Mouse (Mus musculus) embryonic facial prominence, embryonic 13.5 days (tissue): ENCODE measurements at regions not wholly inside any gene's neighbourhood (a gene's known extent, or its start where the extent isn't known, plus 50 kb on each side); places are given as distances from the start of the nearest gene placed in this dataset.

Source experiments
- ATAC-seq: fragments of 200-750 bp; cut with Nextera tagmentation; 2 replicates; pipeline ENCODE4 v1.8.0; 2017; ENCODE audit warnings: low read depth; ENCODE audit not compliant: insufficient number of reproducible peaks, insufficient read depth, low FRiP score, low TSS enrichment
- H3K27ac ChIP-seq: fragments of 300-500 bp; sonication (generic); 2 replicates; pipeline ENCODE4 v1.5.1; 2015; ENCODE audit warnings: moderate library complexity, mild to moderate bottlenecking, inconsistent platforms
- H3K27me3 ChIP-seq: fragments of 300-500 bp; sonication (generic); 2 replicates; pipeline ENCODE4 v1.6.1; 2015; ENCODE audit warnings: mild to moderate bottlenecking, inconsistent platforms
- H3K36me3 ChIP-seq: fragments of 300-500 bp; sonication (generic); 2 replicates; pipeline ENCODE4 v1.6.1; 2015; ENCODE audit warnings: mild to moderate bottlenecking, inconsistent platforms
- H3K4me1 ChIP-seq: fragments of 300-500 bp; sonication (generic); 2 replicates; pipeline ENCODE4 v1.6.1; 2015; ENCODE audit warnings: inconsistent platforms
- H3K4me2 ChIP-seq: fragments of 300-500 bp; sonication (generic); 2 replicates; pipeline ENCODE4 v1.6.1; 2015; ENCODE audit warnings: moderate library complexity, mild to moderate bottlenecking, inconsistent platforms
- H3K4me3 ChIP-seq: fragments of 300-500 bp; sonication (generic); 2 replicates; pipeline ENCODE4 v1.5.1; 2015; ENCODE audit warnings: mild to moderate bottlenecking, inconsistent platforms
- H3K9ac ChIP-seq: fragments of 300-500 bp; sonication (generic); 2 replicates; pipeline ENCODE4 v1.6.1; 2015; ENCODE audit warnings: mild to moderate bottlenecking, inconsistent platforms
- H3K9me3 ChIP-seq: fragments of 300-500 bp; sonication (generic); 2 replicates; pipeline ENCODE4 v1.6.1; 2016; ENCODE audit warnings: inconsistent platforms
- WGBS: fragments of 180-500 bp; shearing (Covaris S2); methylation state at CpG from one replicate; pipeline ENCODE4 v1.1.7; 2015; ENCODE audit warnings: mixed read lengths; 5-methylcytosine and 5-hydroxymethylcytosine counted together

DNA sequence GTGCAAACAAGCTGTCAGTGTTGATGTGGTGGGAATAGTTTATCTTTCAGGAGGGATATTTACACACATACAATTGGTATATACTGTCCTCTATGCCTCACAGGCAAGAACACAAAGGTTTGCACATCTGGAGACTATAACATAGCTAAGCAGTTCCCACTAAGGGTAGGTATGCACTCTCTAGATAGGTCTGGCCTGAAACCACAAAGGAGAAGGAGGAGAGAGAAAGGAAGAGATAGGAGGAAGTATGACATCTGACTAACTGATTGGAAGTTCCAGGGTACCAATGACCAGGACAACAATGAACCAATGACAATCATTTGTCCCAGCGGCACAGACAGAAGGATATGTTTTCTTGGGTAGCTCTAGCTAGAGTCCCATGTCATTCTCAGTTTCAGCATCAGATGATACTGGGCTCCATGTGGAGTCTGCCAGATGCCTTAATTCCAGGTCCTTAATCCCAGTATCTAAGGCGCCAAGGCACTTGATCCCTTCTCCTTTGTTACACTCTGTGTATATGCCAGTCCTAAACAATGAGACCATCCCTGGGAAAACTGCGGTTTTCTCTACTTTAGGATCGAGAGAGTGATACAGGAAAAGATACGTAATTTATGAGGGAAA lies 168.5 kb downstream of the Cd83 start:
- Histone ChIP-seq H3K9me3 (no peaks in the 10 kb centered on the region), H3K9ac (no peak overlapping the region), H3K27me3 (no peaks in the 10 kb centered on the region; the same call in 1 of the 2 replicates), H3K36me3 (no peaks in the 10 kb centered on the region), H3K4me1 (no peaks in the 10 kb centered on the region; the same call in 1 of the 2 replicates), H3K4me3 (no peak overlapping the region), H3K4me2 (no peak overlapping the region), H3K27ac (no peak overlapping the region)
- ATAC-seq: no peak
- 85% methylated on average over 5 of the region's 5 CpGs for WGBS

DNA sequence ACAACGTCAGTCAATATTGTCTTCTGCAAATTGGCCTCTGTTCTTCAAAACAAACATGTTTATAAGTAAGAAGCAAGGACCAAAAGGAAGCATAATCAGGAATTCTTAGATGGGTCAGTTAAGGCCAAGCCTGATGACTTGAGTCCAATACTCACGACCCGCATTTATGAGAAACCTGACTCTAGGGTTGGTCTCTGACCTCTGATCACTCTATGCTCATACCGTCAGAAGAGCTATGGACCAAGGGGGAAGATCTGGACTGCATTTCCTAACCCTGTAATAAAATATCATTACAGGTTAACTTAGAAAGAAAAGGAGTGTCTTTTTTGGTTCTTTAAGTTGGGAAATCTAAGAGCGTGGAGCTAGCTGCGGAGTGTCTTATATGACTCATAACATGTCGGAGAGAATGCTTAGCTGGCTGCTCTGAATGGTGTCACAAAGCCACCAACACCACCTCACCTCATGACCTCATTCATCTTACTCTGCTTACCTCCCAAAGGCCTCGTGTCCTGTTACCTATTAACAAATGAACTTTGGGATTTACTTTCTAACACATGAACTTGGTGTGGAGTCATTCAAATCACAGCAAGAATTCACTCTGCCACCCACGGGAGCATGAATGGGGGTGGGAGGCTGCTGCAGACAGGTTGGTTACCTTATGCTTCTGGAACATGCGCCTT lies 170.3 kb downstream of the Cd83 start:
- H3K4me3 ChIP-seq: no peak overlapping the region
- no peaks in the 10 kb centered on the region for H3K9me3 ChIP-seq

DNA sequence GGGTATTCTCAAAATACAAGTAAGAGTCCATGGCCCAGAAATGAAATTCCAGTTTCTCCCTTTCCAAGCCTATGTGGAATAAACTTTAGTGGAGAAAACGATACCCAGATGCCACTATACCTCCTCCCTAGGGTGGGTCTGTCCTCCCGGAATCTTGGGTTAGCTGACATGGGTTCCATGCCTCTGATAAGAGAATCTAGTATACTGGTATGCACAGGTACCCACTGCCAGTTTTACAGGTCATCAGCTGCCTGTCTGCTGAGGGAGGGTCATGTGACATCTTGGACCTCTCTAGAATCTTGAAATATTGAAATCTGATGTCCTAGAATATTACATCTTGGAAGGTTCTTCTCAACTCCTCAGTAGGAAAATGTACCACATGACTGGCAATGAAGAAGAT lies 172.5 kb downstream of the Cd83 start:
- ATAC-seq: no peak
- WGBS: 76% methylated on average over 2 of the region's 2 CpGs
- H3K27ac ChIP-seq: no peak overlapping the region

More for the DNA sequence above, 170.3 kb downstream of the Cd83 start:
- H3K4me1 ChIP-seq: peaks cover 17% of the 10 kb centered on the region
- no peak for ATAC-seq
- H3K27me3 ChIP-seq: no peaks in the 10 kb centered on the region; the same call in 1 of the 2 replicates
- no peaks in the 10 kb centered on the region for H3K36me3 ChIP-seq
- H3K27ac ChIP-seq: no peak overlapping the region
- 76% methylated on average over 10 of the region's 10 CpGs for WGBS
- no peak overlapping the region for H3K9ac ChIP-seq
- H3K4me2 ChIP-seq: no peak overlapping the region

DNA sequence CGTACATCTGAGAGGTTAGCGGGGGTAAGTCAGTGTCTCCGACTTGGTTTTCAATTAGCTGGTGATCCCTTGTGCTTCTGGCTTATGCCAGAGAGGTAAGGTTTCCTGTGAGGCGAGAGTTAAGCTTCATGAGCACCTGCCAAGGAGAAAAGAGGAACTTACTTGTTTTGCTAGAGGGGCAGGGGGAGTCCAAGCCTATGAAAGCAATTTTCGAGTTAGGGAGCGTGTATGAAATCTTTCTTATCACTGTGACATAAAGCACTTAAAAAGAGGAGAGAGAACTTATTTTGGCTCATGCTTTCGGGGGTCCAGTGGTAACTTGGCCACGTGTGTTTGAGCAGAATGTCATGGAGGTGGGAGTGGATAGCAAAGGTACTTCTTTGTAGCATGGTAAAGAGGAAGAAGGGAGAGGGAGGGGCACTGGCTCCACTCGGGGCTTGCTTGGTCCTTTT lies 174.6 kb downstream of the Cd83 start:
- Histone ChIP-seq H3K4me3 (no peak overlapping the region), H3K9ac (no peak overlapping the region), H3K27ac (no peak overlapping the region), H3K4me1 (peaks cover 28% of the 10 kb centered on the region), H3K9me3 (no peaks in the 10 kb centered on the region), H3K27me3 (no peaks in the 10 kb centered on the region; the same call in 1 of the 2 replicates), H3K4me2 (no peak overlapping the region), H3K36me3 (no peaks in the 10 kb centered on the region)
- 55% methylated on average over 9 of the region's 9 CpGs for WGBS
- no peak for ATAC-seq

More for the DNA sequence above, 172.5 kb downstream of the Cd83 start:
- no peaks in the 10 kb centered on the region; the same call in 1 of the 2 replicates for H3K27me3 ChIP-seq
- no peaks in the 10 kb centered on the region for H3K36me3 ChIP-seq
- no peaks in the 10 kb centered on the region for H3K9me3 ChIP-seq
- H3K4me3 ChIP-seq: no peak overlapping the region
- no peak overlapping the region for H3K9ac ChIP-seq
- H3K4me2 ChIP-seq: no peak overlapping the region
- peaks cover 28% of the 10 kb centered on the region for H3K4me1 ChIP-seq

DNA sequence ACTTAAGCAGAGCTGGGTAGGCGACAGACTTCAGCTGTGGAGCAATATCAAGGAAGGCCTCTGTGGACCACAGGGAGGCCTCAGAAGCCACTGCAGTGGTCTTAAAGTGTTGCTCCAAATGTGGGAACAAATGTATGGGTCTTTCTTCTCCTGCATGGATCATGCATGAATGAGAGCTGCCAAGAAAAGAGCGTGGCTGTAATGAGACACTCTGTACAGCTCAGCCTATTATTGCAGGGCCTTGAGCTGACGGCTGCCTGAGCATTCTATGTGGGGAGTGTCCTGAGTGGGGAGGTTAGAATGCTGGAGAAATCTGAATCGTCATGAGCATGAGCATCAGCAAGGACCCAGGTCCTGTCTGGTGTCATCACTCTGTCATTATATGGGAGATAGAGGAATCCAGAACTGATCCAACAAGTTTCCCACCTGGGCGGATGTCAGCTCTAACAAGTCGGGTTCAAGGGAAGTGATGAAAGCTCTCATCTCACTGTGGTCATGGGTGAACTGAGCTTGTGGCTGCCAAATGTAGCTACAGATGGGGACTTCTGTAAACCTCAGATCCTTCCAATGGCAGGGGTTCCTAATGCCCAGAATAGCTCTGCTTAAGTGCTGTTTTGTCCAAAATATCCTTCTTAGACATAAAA lies 176.6 kb downstream of the Cd83 start:
- H3K27ac ChIP-seq: no peak overlapping the region
- no peak for ATAC-seq
- H3K4me3 ChIP-seq: no peak overlapping the region
- no peaks in the 10 kb centered on the region for H3K36me3 ChIP-seq
- H3K9me3 ChIP-seq: no peaks in the 10 kb centered on the region
- no peak overlapping the region for H3K9ac ChIP-seq
- WGBS: 61% methylated on average over 6 of the region's 6 CpGs
- peaks cover 28% of the 10 kb centered on the region for H3K4me1 ChIP-seq
- H3K27me3 ChIP-seq: no peaks in the 10 kb centered on the region; the same call in 1 of the 2 replicates
- H3K4me2 ChIP-seq: no peak overlapping the region

DNA sequence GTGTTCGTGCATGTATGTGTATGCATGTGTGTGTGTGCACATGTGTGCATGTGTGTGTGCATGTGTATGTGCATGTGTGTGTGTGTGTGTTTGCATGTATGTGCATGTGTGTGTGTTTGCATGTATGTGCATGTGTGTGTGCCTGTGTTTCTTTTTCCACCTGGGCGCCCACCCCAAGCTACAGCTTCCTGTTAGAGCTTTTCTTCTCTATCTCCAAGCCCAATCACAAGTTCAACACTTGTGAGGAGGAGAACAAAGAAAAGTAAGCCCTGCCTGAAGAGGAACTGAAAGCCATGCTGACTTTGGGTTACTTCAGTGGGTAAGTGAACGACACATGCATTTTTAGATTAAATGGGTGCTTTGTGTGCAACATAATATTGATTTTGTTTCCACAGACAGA lies 177.4 kb downstream of the Cd83 start:
- no peaks in the 10 kb centered on the region for H3K36me3 ChIP-seq
- no peak overlapping the region for H3K4me3 ChIP-seq
- H3K9ac ChIP-seq: no peak overlapping the region
- no peak overlapping the region for H3K27ac ChIP-seq
- 71% methylated on average over 3 of the region's 3 CpGs for WGBS
- H3K9me3 ChIP-seq: no peaks in the 10 kb centered on the region
- no peak for ATAC-seq
- no peaks in the 10 kb centered on the region; the same call in 1 of the 2 replicates for H3K27me3 ChIP-seq
- no peak overlapping the region for H3K4me2 ChIP-seq
- H3K4me1 ChIP-seq: peaks cover 28% of the 10 kb centered on the region

DNA sequence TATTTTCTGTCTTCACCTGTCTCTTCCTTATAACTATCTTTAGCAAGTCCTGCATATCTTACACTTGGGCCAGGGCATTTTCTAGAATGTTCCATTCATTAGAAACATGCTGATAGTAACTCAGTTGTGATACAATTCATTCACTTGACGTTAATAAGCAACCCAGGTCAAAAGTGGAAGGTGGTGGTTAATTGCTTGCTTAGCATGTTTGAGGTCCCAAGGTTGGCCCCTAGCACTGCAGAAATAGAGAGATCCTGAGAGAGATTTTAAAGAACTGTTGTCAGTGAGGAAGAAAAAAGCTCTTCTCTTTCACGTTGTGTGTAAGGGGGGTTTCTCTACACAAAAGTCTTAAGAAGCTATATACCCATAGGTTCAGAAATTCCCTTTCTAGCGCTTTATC lies 178.7 kb downstream of the Cd83 start:
- no peaks in the 10 kb centered on the region for H3K36me3 ChIP-seq
- no peak overlapping the region for H3K4me3 ChIP-seq
- WGBS: 84% methylated on average over 3 of the region's 3 CpGs
- H3K9ac ChIP-seq: no peak overlapping the region
- no peak overlapping the region for H3K27ac ChIP-seq
- no peak overlapping the region for H3K4me2 ChIP-seq
- no peaks in the 10 kb centered on the region for H3K27me3 ChIP-seq
- no peaks in the 10 kb centered on the region for H3K9me3 ChIP-seq
- ATAC-seq: no peak
- H3K4me1 ChIP-seq: peaks cover 26% of the 10 kb centered on the region

DNA sequence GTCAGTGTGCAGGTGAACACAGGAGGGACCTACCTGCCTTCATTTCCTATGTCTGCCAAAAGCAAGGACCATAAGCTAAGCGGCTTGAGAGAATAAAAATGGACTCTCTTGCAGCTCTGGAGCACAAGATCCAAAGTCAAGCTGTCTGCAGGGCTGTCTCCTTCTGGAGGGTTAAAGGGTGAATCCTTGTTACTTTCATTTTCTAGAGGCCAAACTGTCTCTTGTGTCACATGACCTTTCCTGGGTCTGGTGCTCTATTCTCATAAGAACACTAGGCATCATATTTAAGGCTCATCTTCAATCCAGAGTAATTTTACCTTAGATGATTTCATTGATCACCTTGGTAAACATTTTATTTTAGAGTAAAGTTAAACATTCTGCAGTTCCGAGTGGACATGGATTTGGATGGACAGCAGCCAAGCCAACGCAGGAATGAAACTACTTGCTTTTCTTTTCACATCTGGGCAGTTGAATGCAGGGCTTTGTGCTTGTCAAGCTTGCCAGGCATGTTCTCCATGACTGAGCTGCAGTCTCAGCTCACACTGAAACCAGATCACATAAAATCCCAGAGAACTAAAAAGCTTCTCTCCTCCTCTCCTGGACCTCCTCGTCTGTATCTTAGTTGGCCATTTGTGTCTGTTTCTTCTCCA lies 180.8 kb downstream of the Cd83 start:
- Histone ChIP-seq H3K4me1 (0 out of 2 replicates have a peak, but pooled peaks cover 8% of the 10 kb centered on the region), H3K4me2 (no peak overlapping the region), H3K27me3 (no peaks in the 10 kb centered on the region), H3K36me3 (no peaks in the 10 kb centered on the region), H3K9me3 (no peaks in the 10 kb centered on the region), H3K9ac (no peak overlapping the region), H3K27ac (peak overlapping the region; percentile 16; the same call in 1 of the 2 replicates), H3K4me3 (no peak overlapping the region)
- ATAC-seq: no peak
- WGBS: 68% methylated on average over 4 of the region's 4 CpGs

DNA sequence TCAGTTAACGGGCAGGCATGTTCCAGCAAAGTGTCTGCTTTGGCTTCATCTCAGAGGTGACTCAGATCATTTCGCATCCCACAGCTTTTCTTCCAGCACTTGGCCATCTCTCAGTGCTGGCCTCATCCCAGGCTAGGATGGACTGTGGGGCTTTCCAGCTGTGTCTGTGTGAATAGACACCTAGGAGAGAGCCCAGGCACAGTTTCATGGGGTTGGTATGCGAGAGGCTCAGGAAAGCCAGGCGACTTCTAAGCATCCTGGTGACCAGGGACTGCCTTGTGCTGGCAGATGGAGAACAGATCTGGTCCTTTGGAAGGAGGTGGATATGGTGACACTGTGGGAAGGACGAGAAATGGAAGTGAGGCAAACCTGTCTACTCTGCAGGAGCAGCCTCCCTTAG lies 182.9 kb downstream of the Cd83 start:
- H3K9me3 ChIP-seq: no peaks in the 10 kb centered on the region
- H3K4me1 ChIP-seq: no peaks in the 10 kb centered on the region
- H3K4me2 ChIP-seq: no peak overlapping the region
- no peaks in the 10 kb centered on the region for H3K27me3 ChIP-seq
- H3K9ac ChIP-seq: no peak overlapping the region
- no peak for ATAC-seq
- no peak overlapping the region for H3K4me3 ChIP-seq
- H3K36me3 ChIP-seq: no peaks in the 10 kb centered on the region
- H3K27ac ChIP-seq: no peak overlapping the region
- 67% methylated on average over 5 of the region's 5 CpGs for WGBS

DNA sequence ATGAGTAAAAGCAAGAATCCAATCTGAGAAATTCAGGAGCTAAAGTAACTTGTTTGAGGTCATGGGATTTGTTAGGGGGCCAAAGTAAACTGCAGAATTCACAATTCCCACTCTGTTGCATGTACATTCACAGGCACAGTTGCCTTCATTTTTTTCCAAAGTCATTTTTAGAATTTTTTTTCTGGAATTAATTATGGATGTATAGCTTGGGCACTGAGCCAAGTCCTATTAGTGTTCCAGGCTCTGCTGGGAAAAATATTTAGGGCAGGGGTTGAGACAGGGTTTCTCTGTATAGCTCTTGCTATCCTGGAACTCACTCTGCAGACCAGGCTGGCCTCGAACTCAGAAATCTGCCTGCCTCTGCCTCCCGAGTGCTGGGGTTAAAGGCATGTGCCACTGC lies 188.3 kb downstream of the Cd83 start:
- ATAC-seq: no peak
- Histone ChIP-seq H3K4me1 (no peaks in the 10 kb centered on the region), H3K27ac (no peak overlapping the region), H3K9me3 (no peaks in the 10 kb centered on the region), H3K36me3 (no peaks in the 10 kb centered on the region), H3K4me3 (no peak overlapping the region), H3K27me3 (no peaks in the 10 kb centered on the region), H3K9ac (no peak overlapping the region), H3K4me2 (no peak overlapping the region)
- WGBS: 90% methylated on average over 2 of the region's 2 CpGs

DNA sequence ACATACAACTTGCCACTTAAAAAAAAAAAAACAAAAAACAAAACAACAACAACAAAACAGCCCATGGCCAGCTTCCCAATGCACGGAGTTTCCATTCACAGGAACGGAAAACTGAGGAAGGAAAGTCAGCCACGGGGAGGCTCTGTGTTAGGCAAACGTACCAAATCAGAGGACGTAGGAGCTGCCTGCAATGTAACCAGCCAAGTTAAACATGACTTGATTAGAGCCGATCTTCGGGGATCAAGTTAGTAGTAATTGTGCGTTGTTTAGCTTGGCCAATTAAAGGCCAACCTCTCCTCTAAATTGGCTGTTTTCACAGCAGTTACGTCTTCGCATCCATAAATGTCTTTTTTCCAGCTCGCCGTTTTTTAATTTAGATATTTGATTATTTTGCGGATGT lies 190.7 kb downstream of the Cd83 start:
- Histone ChIP-seq H3K4me1 (no peaks in the 10 kb centered on the region), H3K4me2 (peak overlapping the region; percentile 18; the same call in 1 of the 2 replicates), H3K9me3 (no peaks in the 10 kb centered on the region), H3K36me3 (no peaks in the 10 kb centered on the region), H3K9ac (no peak overlapping the region), H3K27ac (no peak overlapping the region), H3K4me3 (no peak overlapping the region), H3K27me3 (no peaks in the 10 kb centered on the region)
- ATAC-seq: no peak
- WGBS: 60% methylated on average over 13 of the region's 13 CpGs
